Mouse (Mus musculus): ENCODE results near the gene Serac1.

The Serac1 gene

GRCm38 (mm10) chr17:6079287-6080122 is at the start of gene Serac1, which contains the start of gene Gtf2h5:
Serac1 (minus strand) TSS chr17:6079741.
Gtf2h5 (plus strand) TSS chr17:6079786.
- DNase-seq (ENCODE audit: low read depth, low spot score), result peak; percentile 98

- no peak for DNase-seq (ENCODE audit: low read depth, low spot score)
These were observed 48.5 kb upstream of the Serac1 start for GRCm38 (mm10) chr17:6128039-6128438.

GRCm38 (mm10) chr17:6125441-6125840 is 45.9 kb upstream of the Serac1 start:
- no peak for DNase-seq (ENCODE audit: low read depth, low spot score)

- DNase-seq (ENCODE audit: low read depth, low spot score), result no peak
These were observed 44.2 kb upstream of the Serac1 start for GRCm38 (mm10) chr17:6123776-6124175.

GRCm38 (mm10) chr17:6118861-6119260 is 39.3 kb upstream of the Serac1 start:
- DNase-seq (ENCODE audit: low read depth, low spot score), result no peak

GRCm38 (mm10) chr17:6117917-6118316 is 38.4 kb upstream of the Serac1 start:
- DNase-seq (ENCODE audit: low read depth, low spot score), result no peak

GRCm38 (mm10) chr17:6117148-6117725 is 37.7 kb upstream of the Serac1 start:
- no peak for DNase-seq (ENCODE audit: low read depth, low spot score)

GRCm38 (mm10) chr17:6115085-6115484 is 35.5 kb upstream of the Serac1 start:
- DNase-seq (ENCODE audit: low read depth, low spot score), result no peak

GRCm38 (mm10) chr17:6113653-6114052 is 34.1 kb upstream of the Serac1 start:
- no peak for DNase-seq (ENCODE audit: low read depth, low spot score)

- DNase-seq (ENCODE audit: low read depth, low spot score), result no peak
These were observed 31.4 kb upstream of the Serac1 start for GRCm38 (mm10) chr17:6110956-6111355.

GRCm38 (mm10) chr17:6108175-6108574 is 28.6 kb upstream of the Serac1 start:
- no peak for DNase-seq (ENCODE audit: low read depth, low spot score)

GRCm38 (mm10) chr17:6107015-6107601 is 27.6 kb upstream of the Serac1 start:
- DNase-seq (ENCODE audit: low read depth, low spot score), result peak; percentile 24

GRCm38 (mm10) chr17:6106361-6107014 is 26.9 kb upstream of the Serac1 start, which contains the start of gene Tulp4:
Tulp4 (plus strand) TSS chr17:6106437.
- DNase-seq (ENCODE audit: low read depth, low spot score), result peak; percentile 73

- no peak for DNase-seq (ENCODE audit: low read depth, low spot score)
These were observed 24.0 kb upstream of the Serac1 start for GRCm38 (mm10) chr17:6103566-6103965.

GRCm38 (mm10) chr17:6102287-6102686 is 22.7 kb upstream of the Serac1 start:
- DNase-seq (ENCODE audit: low read depth, low spot score), result no peak

GRCm38 (mm10) chr17:6097884-6098283 is 18.3 kb upstream of the Serac1 start:
- DNase-seq (ENCODE audit: low read depth, low spot score), result peak; percentile 54

GRCm38 (mm10) chr17:6095579-6095978 is 16.0 kb upstream of the Serac1 start:
- DNase-seq (ENCODE audit: low read depth, low spot score), result no peak

- DNase-seq (ENCODE audit: low read depth, low spot score), result no peak
These were observed 12.1 kb upstream of the Serac1 start for GRCm38 (mm10) chr17:6091604-6092003.

GRCm38 (mm10) chr17:6083323-6083890 is 3.9 kb upstream of the Serac1 start:
- no peak for DNase-seq (ENCODE audit: low read depth, low spot score)

GRCm38 (mm10) chr17:6073405-6073804 is 6.1 kb downstream of the Serac1 start:
- no peak for DNase-seq (ENCODE audit: low read depth, low spot score)

GRCm38 (mm10) chr17:6069866-6070265 is 9.7 kb downstream of the Serac1 start:
- DNase-seq (ENCODE audit: low read depth, low spot score), result no peak

- DNase-seq (ENCODE audit: low read depth, low spot score), result no peak
These were observed 11.9 kb downstream of the Serac1 start for GRCm38 (mm10) chr17:6067613-6068012.

Data from retina, postnatal 7 days (tissue).